Mouse (Mus musculus) G1E (cell line): ENCODE measurements at regions not wholly inside any gene's neighbourhood (a gene's known extent, or its start where the extent isn't known, plus 50 kb on each side); places are given as distances from the start of the nearest gene placed in this dataset.
A peak's percentile ranks its signal among the peaks of the same experiment; 100 is the strongest.

Experiments
- ATAC-seq: 2 replicates; pipeline ENCODE4 v1.8.0; 2016; ENCODE audit warnings: mild to moderate bottlenecking; ENCODE audit not compliant: insufficient number of reproducible peaks, poor library complexity, low FRiP score, severe bottlenecking; ENCODE audit errors: extremely low read depth
- DNase-seq: peaks from one replicate; pipeline ENCODE4 v3.0.0; 2012; ENCODE audit warnings: low spot score
- H3K27me3 ChIP-seq: 2 replicates; pipeline ENCODE4 v1.6.1; 2012; ENCODE audit warnings: mild to moderate bottlenecking, low read length, inconsistent platforms; ENCODE audit not compliant: insufficient read depth
- H3K36me3 ChIP-seq: replicated peaks from 2 replicates; pipeline ENCODE3; 2012; ENCODE audit warnings: mild to moderate bottlenecking, inconsistent platforms
- H3K4me1 ChIP-seq: 2 replicates; pipeline ENCODE4 v1.6.1; 2012; ENCODE audit warnings: low read depth, low read length, inconsistent platforms, mixed read lengths; ENCODE audit not compliant: insufficient read depth
- H3K4me3 ChIP-seq: 2 replicates; pipeline ENCODE4 v1.5.1; 2012; ENCODE audit warnings: low read depth, mild to moderate bottlenecking, inconsistent platforms, low read length, moderate library complexity, mixed read lengths
- H3K9me3 ChIP-seq: replicated peaks from 2 replicates; pipeline ENCODE4 v1.6.1; 2012; ENCODE audit warnings: inconsistent platforms
- CTCF ChIP-seq: IDR thresholded peaks from 2 replicates; pipeline ENCODE4 v1.5.1; 2012; ENCODE audit warnings: low read depth, low read length, inconsistent platforms, mixed read lengths
- GATA1 ChIP-seq: IDR thresholded peaks from 2 replicates; pipeline ENCODE4 v1.6.1; 2012; ENCODE audit warnings: borderline replicate concordance, low read length, inconsistent platforms, mixed read lengths
- GATA2 ChIP-seq: IDR thresholded peaks from 2 replicates; pipeline ENCODE4 v1.6.1; 2012; ENCODE audit warnings: low read depth, low read length, inconsistent platforms, borderline replicate concordance
- POLR2AphosphoS5 ChIP-seq: IDR thresholded peaks from 2 replicates; pipeline ENCODE4 v1.6.1; 2012; ENCODE audit warnings: low read depth, low read length, inconsistent platforms; ENCODE audit not compliant: insufficient replicate concordance
- TAL1 ChIP-seq: conservative IDR thresholded peaks from 2 replicates; pipeline ENCODE4 v1.6.1; 2012; ENCODE audit warnings: low read depth, low read length, inconsistent platforms, mixed read lengths

- ATAC-seq (0 out of 2 replicates have a peak, but pooled peaks have one; percentile 34), DNase-seq (no peak)
- no peaks in the 10 kb centered on the region for H3K27me3 ChIP-seq
- no peaks in the 10 kb centered on the region for H3K4me1 ChIP-seq
- no peak overlapping the region for H3K4me3 ChIP-seq
- no peaks in the 10 kb centered on the region for H3K9me3 ChIP-seq
- no peaks in the 10 kb centered on the region for H3K36me3 ChIP-seq
- TF ChIP-seq GATA1 = no peak
- no peak for TF ChIP-seq POLR2AphosphoS5
- no peak for TF ChIP-seq GATA2
- TF ChIP-seq CTCF = no peak
- TF ChIP-seq TAL1 = no peak
Observed at GRCm38 (mm10) chr1:7010184-7010583, 2202.5 kb downstream of the Gm37988 start.
